Mouse (Mus musculus) small intestine, adult 2 months (tissue): ENCODE results near the gene Crygc.

Experiments
- CTCF ChIP-seq: fragments of 200-500 bp; IDR thresholded peaks from 2 replicates; pipeline ENCODE4 v1.5.1; 2012; ENCODE audit warnings: low read depth, mild to moderate bottlenecking, control low read depth, inconsistent platforms, low read length, moderate library complexity, mixed read lengths; ENCODE audit not compliant: insufficient replicate concordance, insufficient read length; ENCODE audit errors: extremely low read depth
- POLR2A ChIP-seq: fragments of 200-500 bp; IDR thresholded peaks from 2 replicates; pipeline ENCODE4 v1.6.1; 2012; ENCODE audit warnings: low read depth, mild to moderate bottlenecking, control low read depth, inconsistent platforms, low read length, moderate library complexity

DNA sequence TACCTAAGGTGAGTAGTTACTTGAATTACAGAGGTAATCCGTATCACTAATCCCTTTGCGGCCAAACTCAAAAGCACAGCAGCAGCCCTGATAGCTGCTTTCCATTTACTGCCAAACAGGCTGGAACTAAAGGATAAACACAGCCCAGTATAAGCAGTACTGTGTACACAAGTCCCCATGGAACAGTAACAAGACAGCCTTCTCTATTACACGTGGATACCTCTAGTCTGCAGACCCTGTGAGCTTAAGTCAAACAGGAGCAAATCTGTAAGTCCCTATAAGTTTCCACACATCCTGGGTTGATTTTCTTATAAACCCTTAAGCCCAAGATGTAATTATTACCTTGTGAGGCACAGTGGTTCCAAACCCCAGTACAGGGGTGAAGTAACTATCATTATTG, 38.0 kb downstream of the Crygc start:
- TF ChIP-seq CTCF (no peak), POLR2A (no peak)
